Mouse (Mus musculus): ENCODE measurements around the gene Tet3.

DNA sequence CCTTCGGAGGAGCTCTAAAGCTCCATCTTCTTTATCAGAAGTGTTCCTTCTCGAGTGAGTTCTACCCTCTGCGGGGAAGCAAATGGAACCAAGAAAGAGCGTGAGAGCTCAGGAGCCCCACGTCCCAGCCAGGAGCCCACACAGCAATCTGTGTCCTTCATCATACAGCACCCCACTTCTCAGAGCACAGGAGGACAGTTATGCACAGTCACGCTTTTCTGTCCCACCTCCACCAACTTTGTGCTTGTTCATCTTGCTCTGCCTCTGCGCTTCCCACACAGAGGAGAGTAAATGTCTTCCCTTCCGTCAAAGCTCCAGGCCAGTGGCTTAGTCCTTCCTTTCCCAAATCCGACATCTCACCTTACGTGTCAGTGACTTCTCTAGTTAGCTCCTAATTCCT is 40.2 kb upstream of the Tet3 start:
- TF ChIP-seq CTCF (IDR thresholded peaks at IDR 0.05; ENCODE audit: insufficient read depth, low read depth, low read length) (no peak), POLR2A (IDR thresholded peaks at IDR 0.05; ENCODE audit: insufficient read depth, low read depth, low read length) (no peak)
